Mouse (Mus musculus) kidney, adult 2 months (tissue): Measurements from ENCODE around the gene Wscd2.

Experiments used
- CTCF ChIP-seq: fragments of 200-500 bp; conservative IDR thresholded peaks from 2 replicates; pipeline ENCODE4 v1.5.1; 2011; ENCODE audit warnings: low read depth, mild to moderate bottlenecking, control low read depth, low read length, moderate library complexity, mixed read lengths; ENCODE audit not compliant: insufficient read depth, insufficient read length
- POLR2A ChIP-seq: fragments of 200-500 bp; IDR thresholded peaks from one replicate; pipeline ENCODE4 v1.6.1; 2011; ENCODE audit warnings: low read depth, low read length, control low read depth

DNA sequence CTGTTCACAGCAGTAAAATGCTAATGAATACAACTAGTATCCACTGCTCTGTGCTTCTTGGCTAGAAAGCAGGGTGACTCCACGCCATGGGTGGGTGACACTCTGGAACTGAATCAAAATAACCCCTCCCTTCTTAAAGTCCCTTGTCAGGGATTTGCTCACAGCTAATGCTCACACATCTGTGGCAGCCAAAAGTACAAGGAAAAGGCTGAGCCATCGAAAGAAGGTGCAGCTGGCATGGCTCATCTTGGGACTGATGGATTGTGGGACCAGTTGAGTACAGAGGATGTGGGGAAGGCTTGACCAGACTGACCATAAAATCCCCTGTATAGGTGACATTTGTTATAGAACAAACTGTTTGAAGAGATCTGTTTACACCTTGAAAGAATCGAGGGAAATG is 116.0 kb downstream of the Wscd2 start:
- TF ChIP-seq CTCF (no peak), POLR2A (no peak)
